Mouse (Mus musculus): ENCODE measurements at regions not wholly inside any gene's neighbourhood (a gene's known extent, or its start where the extent isn't known, plus 50 kb on each side); places are given as distances from the start of the nearest gene placed in this dataset.
"Not testable (repeated sequence)": the region's sequence is repeated elsewhere in the genome, so short reads cannot be mapped to it uniquely, and the experiment has no call there.

GRCm38 (mm10) chr15:24358398-24358797, 1055.2 kb downstream of the Basp1 start:
- Histone ChIP-seq H3K36me3 (no peaks in the 10 kb centered on the region), H3K9ac (no peak overlapping the region), H3K9me3 (no peaks in the 10 kb centered on the region), H3K4me2 (no peak overlapping the region), H3K4me1 (replicated peaks) (no peaks in the 10 kb centered on the region), H3K4me3 (no peak overlapping the region), H3K27ac (replicated peaks) (no peak overlapping the region), H3K27me3 (no peaks in the 10 kb centered on the region)
- ATAC-seq (ENCODE audit: low read depth), result no peak
- WGBS, result 89% methylated on average over 8 of the region's 8 CpGs

DNA sequence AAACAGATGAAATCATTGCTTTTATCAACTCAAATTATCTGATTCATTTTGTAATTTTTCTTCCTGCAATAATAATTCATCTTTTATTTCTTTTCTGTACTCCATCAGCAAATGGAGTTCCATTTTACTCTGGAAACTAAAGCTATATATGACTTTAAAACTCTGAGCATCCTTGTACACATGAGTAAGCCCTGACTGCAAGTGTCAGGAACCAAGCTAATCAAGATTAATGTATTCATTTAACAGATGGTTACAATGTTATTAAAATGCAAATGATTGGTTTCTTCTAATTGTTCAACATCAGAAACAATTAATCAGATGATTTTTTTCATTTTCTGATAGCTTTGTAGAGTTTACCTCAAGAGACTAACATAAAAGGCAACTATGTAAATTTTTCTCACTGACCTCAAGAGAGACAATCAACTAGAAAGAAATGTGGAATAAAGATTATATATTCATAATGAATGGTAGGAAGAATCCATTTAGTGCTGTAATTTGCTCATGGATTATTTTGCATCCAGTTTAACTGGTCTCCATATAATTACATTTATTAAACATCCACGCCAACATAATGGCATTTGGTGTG, 1064.5 kb downstream of the Basp1 start:
- Histone ChIP-seq H3K27me3 (no peaks in the 10 kb centered on the region), H3K9ac (no peak overlapping the region), H3K4me2 (no peak overlapping the region), H3K36me3 (no peaks in the 10 kb centered on the region), H3K4me1 (replicated peaks) (no peaks in the 10 kb centered on the region), H3K27ac (replicated peaks) (no peak overlapping the region), H3K9me3 (no peaks in the 10 kb centered on the region), H3K4me3 (no peak overlapping the region)
- ATAC-seq (ENCODE audit: low read depth), result peak; percentile 90
- WGBS, result 58% methylated on average over 1 of the region's 1 CpGs

GRCm38 (mm10) chr15:24335876-24336275, 1077.7 kb downstream of the Basp1 start:
- not testable (repeated sequence) for H3K27me3 ChIP-seq; H3K9me3 ChIP-seq; H3K4me2 ChIP-seq; H3K27ac ChIP-seq (replicated peaks); H3K4me1 ChIP-seq (replicated peaks); ATAC-seq (ENCODE audit: low read depth); H3K9ac ChIP-seq; H3K4me3 ChIP-seq; H3K36me3 ChIP-seq
- WGBS, result 86% methylated on average over 1 of the region's 1 CpGs

GRCm38 (mm10) chr15:24303123-24303522, 1110.4 kb downstream of the Basp1 start:
- not testable (repeated sequence) for H3K4me3 ChIP-seq, H3K9ac ChIP-seq

GRCm38 (mm10) chr15:24297236-24297635, 1116.3 kb downstream of the Basp1 start:
- no peak overlapping the region for H3K9ac ChIP-seq

More at GRCm38 (mm10) chr15:24303123-24303522, 1110.4 kb downstream of the Basp1 start:
- H3K4me2 ChIP-seq; H3K9me3 ChIP-seq; H3K36me3 ChIP-seq; ATAC-seq (ENCODE audit: low read depth); H3K27ac ChIP-seq (replicated peaks); H3K4me1 ChIP-seq (replicated peaks); H3K27me3 ChIP-seq: not testable (repeated sequence)
- 85% methylated on average over 3 of the region's 3 CpGs for WGBS

DNA sequence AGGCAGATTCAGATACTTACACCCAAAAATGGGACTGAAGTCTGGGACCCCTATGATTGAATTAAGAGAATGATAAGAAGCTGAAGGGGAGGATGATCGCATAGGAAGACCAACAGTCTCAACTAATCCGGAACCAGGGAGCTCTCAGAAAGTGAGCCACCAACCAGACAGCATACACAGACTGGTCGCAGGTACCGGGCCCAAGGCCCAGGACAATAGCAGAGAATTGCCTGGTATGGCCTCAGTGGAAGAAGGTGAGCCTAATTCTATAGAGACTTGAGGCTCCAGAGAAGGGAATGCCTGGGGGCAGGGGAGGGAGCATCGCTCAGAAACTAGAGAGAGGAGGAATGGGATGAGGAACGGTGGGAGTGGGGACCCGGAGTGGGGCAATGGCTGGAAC, 1116.8 kb downstream of the Basp1 start:
- Histone ChIP-seq H3K9ac (no peak overlapping the region), H3K27ac (replicated peaks) (no peak overlapping the region), H3K4me2 (no peak overlapping the region), H3K4me1 (replicated peaks) (no peaks in the 10 kb centered on the region), H3K36me3 (no peaks in the 10 kb centered on the region), H3K4me3 (no peak overlapping the region), H3K9me3 (no peaks in the 10 kb centered on the region), H3K27me3 (no peaks in the 10 kb centered on the region)
- no peak for ATAC-seq (ENCODE audit: low read depth)
- WGBS, result 88% methylated on average over 7 of the region's 7 CpGs

More at GRCm38 (mm10) chr15:24297236-24297635, 1116.3 kb downstream of the Basp1 start:
- Histone ChIP-seq H3K4me2 (no peak overlapping the region), H3K36me3 (no peaks in the 10 kb centered on the region), H3K4me3 (no peak overlapping the region), H3K27me3 (no peaks in the 10 kb centered on the region), H3K4me1 (replicated peaks) (no peaks in the 10 kb centered on the region), H3K9me3 (no peaks in the 10 kb centered on the region), H3K27ac (replicated peaks) (no peak overlapping the region)
- ATAC-seq (ENCODE audit: low read depth), result no peak

DNA sequence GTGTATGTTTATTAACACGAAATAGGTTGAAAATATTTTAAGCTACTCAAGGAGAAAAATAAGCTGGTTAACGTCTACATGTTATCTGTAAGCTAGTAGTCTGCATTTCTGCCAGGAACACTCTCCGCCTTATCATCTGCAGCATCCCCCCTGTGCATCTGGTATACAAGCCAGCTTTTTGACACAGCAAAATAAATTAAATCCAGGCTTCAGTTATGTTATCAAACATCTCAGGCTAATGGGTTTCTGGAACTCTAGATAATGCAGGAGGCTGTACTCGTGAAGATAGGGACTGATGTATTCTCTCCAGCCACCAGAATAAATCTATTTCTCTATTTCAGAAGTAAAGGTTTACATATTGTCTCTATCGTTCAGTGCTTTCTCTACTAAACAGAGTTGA, 1138.5 kb downstream of the Basp1 start:
- 74% methylated on average over 5 of the region's 5 CpGs for WGBS
- H3K9ac ChIP-seq, result no peak overlapping the region
- H3K9me3 ChIP-seq, result no peaks in the 10 kb centered on the region
- H3K36me3 ChIP-seq, result no peaks in the 10 kb centered on the region
- H3K4me3 ChIP-seq, result no peak overlapping the region
- H3K27ac ChIP-seq (replicated peaks), result no peak overlapping the region
- no peak overlapping the region for H3K4me2 ChIP-seq
- H3K27me3 ChIP-seq, result no peaks in the 10 kb centered on the region
- ATAC-seq (ENCODE audit: low read depth), result no peak
- no peaks in the 10 kb centered on the region for H3K4me1 ChIP-seq (replicated peaks)

- Histone ChIP-seq H3K4me1 (replicated peaks) (no peaks in the 10 kb centered on the region), H3K9me3 (no peaks in the 10 kb centered on the region), H3K9ac (no peak overlapping the region), H3K27me3 (no peaks in the 10 kb centered on the region), H3K4me2 (no peak overlapping the region), H3K27ac (replicated peaks) (no peak overlapping the region), H3K4me3 (no peak overlapping the region), H3K36me3 (no peaks in the 10 kb centered on the region)
- no peak for ATAC-seq (ENCODE audit: low read depth)
Measured at GRCm38 (mm10) chr15:24267360-24267759, 1146.2 kb downstream of the Basp1 start.
